Mouse (Mus musculus): Measurements from ENCODE around the gene Adamts17. TPM values are rescaled to one million over a fixed set of nuclear protein-coding genes. Genes with fewer than 3 reads are reported as not detected.

Gene Adamts17
- polyA plus RNA-seq, 1 experiment from 2014 or later: 4.6 TPM

GRCm38 (mm10) chr7:66967206-66967919 is 127.8 kb downstream of the Adamts17 start:
- H3K36me3 ChIP-seq: no peaks in the 10 kb centered on the region
- H3K4me3 ChIP-seq: no peak overlapping the region
- no peak for DNase-seq (ENCODE audit: low spot score)
- peak overlapping the region; percentile 49; the same call in 1 of the 2 replicates for H3K27ac ChIP-seq
- H3K27me3 ChIP-seq (ENCODE audit: insufficient read depth, poor library complexity, severe bottlenecking): no peaks in the 10 kb centered on the region
- no peaks in the 10 kb centered on the region for H3K9me3 ChIP-seq
- peaks cover 58% of the 10 kb centered on the region for H3K4me1 ChIP-seq
- WGBS: 60% methylated on average over 8 of the region's 8 CpGs

- Histone ChIP-seq H3K9me3 (no peaks in the 10 kb centered on the region), H3K36me3 (no peaks in the 10 kb centered on the region), H3K27me3 (ENCODE audit: insufficient read depth, poor library complexity, severe bottlenecking) (no peaks in the 10 kb centered on the region), H3K27ac (peak overlapping the region; percentile 49), H3K4me1 (peaks cover 58% of the 10 kb centered on the region), H3K4me3 (no peak overlapping the region)
- DNase-seq (ENCODE audit: low spot score): no peak
- 60% methylated on average over 6 of the region's 6 CpGs for WGBS
Observed at GRCm38 (mm10) chr7:66968661-66969060, 129.1 kb downstream of the Adamts17 start.

- no peaks in the 10 kb centered on the region for H3K36me3 ChIP-seq
- H3K4me1 ChIP-seq: peaks cover 58% of the 10 kb centered on the region
Observed at GRCm38 (mm10) chr7:66969199-66969598, 129.7 kb downstream of the Adamts17 start.

GRCm38 (mm10) chr7:66970235-66970634 is 130.7 kb downstream of the Adamts17 start:
- H3K27ac ChIP-seq: no peak overlapping the region
- DNase-seq (ENCODE audit: low spot score): no peak
- H3K27me3 ChIP-seq (ENCODE audit: insufficient read depth, poor library complexity, severe bottlenecking): no peaks in the 10 kb centered on the region
- no peaks in the 10 kb centered on the region for H3K9me3 ChIP-seq
- H3K4me1 ChIP-seq: peaks cover 58% of the 10 kb centered on the region
- H3K4me3 ChIP-seq: no peak overlapping the region
- WGBS: 54% methylated on average over 2 of the region's 2 CpGs
- H3K36me3 ChIP-seq: no peaks in the 10 kb centered on the region

More at GRCm38 (mm10) chr7:66969199-66969598, 129.7 kb downstream of the Adamts17 start:
- DNase-seq (ENCODE audit: low spot score): no peak
- Histone ChIP-seq H3K27me3 (ENCODE audit: insufficient read depth, poor library complexity, severe bottlenecking) (no peaks in the 10 kb centered on the region), H3K9me3 (no peaks in the 10 kb centered on the region), H3K27ac (peak overlapping the region; percentile 49; the same call in 1 of the 2 replicates), H3K4me3 (no peak overlapping the region)
- WGBS: 24% methylated on average over 2 of the region's 2 CpGs

- Histone ChIP-seq H3K4me3 (no peak overlapping the region), H3K27ac (peak overlapping the region; percentile 54; the same call in 1 of the 2 replicates), H3K27me3 (ENCODE audit: insufficient read depth, poor library complexity, severe bottlenecking) (no peaks in the 10 kb centered on the region), H3K4me1 (peaks cover 52% of the 10 kb centered on the region), H3K9me3 (no peaks in the 10 kb centered on the region), H3K36me3 (no peaks in the 10 kb centered on the region)
- no peak for DNase-seq (ENCODE audit: low spot score)
- WGBS: 54% methylated on average over 2 of the region's 2 CpGs
Observed at GRCm38 (mm10) chr7:66970974-66971373, 131.4 kb downstream of the Adamts17 start.

DNA sequence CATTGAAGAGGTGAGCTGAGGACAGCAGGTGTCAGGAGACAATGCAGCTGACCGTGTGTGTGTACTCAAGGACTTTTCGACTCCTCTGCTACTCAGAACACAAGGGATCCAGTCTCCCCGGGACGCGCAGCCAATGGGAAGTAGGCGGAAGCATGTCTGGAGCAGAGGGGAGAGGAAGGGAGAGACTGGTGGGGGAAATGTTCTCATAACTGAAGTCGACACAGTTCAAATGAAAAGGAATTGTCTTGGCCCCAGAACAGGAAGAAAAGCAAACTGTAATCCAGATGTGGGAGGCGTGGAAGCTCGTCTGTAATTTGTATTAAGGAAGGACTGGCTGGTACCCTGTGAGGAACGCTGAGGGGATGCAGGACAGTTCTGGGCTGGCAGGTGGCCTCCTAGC is 135.3 kb downstream of the Adamts17 start:
- Histone ChIP-seq H3K4me3 (no peak overlapping the region), H3K27ac (no peak overlapping the region), H3K27me3 (ENCODE audit: insufficient read depth, poor library complexity, severe bottlenecking) (0 out of 2 replicates have a peak, but pooled peaks cover 4% of the 10 kb centered on the region), H3K36me3 (no peaks in the 10 kb centered on the region), H3K9me3 (no peaks in the 10 kb centered on the region), H3K4me1 (peaks cover 20% of the 10 kb centered on the region)
- no peak for DNase-seq (ENCODE audit: low spot score)
- WGBS: 60% methylated on average over 10 of the region's 10 CpGs

DNA sequence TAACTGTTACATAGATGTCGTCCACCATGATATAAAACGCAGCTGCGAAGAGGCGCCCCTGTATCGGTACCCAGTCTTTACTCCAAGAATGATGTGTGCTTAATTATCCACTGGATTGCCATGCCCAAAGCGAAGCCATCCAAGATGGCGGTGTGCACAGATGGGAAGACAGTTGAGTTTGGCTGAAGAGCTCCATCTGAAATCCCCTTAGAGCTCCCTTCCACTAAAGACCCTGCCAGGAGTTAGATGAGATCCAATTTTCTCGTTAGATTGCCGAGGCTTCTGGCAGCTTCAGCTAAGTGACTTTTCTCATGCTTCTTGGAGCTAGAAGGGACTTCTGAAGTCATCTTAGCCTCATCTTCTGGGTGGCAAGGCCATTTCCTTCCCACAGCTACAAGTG is 136.8 kb downstream of the Adamts17 start:
- DNase-seq (ENCODE audit: low spot score): no peak
- Histone ChIP-seq H3K4me3 (no peak overlapping the region), H3K27me3 (ENCODE audit: insufficient read depth, poor library complexity, severe bottlenecking) (0 out of 2 replicates have a peak, but pooled peaks cover 4% of the 10 kb centered on the region), H3K4me1 (peaks cover 11% of the 10 kb centered on the region), H3K27ac (no peak overlapping the region), H3K36me3 (no peaks in the 10 kb centered on the region), H3K9me3 (no peaks in the 10 kb centered on the region)
- WGBS: 92% methylated on average over 9 of the region's 9 CpGs

DNA sequence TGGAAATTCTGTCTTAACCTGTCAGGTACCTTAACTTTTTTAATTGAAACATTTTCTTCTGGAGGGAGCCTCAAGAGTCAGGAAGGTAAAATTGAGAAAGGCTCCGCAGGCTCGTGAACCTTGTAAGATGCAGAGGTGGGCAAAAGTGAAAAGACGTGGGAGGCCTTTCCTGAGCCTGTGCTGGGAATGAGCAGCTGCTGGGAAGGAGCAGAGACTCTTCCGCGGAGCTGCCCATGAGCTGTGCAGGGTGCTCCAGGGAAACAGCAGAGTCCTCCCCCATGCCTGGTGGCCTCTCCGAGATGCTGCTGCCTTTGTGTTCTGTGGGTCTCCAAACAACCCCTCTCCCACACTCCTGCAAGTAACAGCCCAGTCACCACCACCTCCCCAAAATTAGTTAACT is 142.1 kb downstream of the Adamts17 start:
- Histone ChIP-seq H3K27me3 (ENCODE audit: insufficient read depth, poor library complexity, severe bottlenecking) (0 out of 2 replicates have a peak, but pooled peaks cover 4% of the 10 kb centered on the region), H3K9me3 (no peaks in the 10 kb centered on the region), H3K27ac (no peak overlapping the region), H3K4me1 (no peaks in the 10 kb centered on the region; the same call in 1 of the 2 replicates), H3K36me3 (0 out of 2 replicates have a peak, but pooled peaks cover 2% of the 10 kb centered on the region), H3K4me3 (no peak overlapping the region)
- WGBS: 83% methylated on average over 6 of the region's 6 CpGs
- DNase-seq (ENCODE audit: low spot score): no peak

- WGBS: 80% methylated on average over 5 of the region's 5 CpGs
- no peak overlapping the region for H3K27ac ChIP-seq
- H3K27me3 ChIP-seq (ENCODE audit: insufficient read depth, poor library complexity, severe bottlenecking): 0 out of 2 replicates have a peak, but pooled peaks cover 4% of the 10 kb centered on the region
- H3K4me3 ChIP-seq: no peak overlapping the region
- DNase-seq (ENCODE audit: low spot score): no peak
- H3K36me3 ChIP-seq: 0 out of 2 replicates have a peak, but pooled peaks cover 2% of the 10 kb centered on the region
- no peaks in the 10 kb centered on the region for H3K9me3 ChIP-seq
- H3K4me1 ChIP-seq: no peaks in the 10 kb centered on the region; the same call in 1 of the 2 replicates
Observed at GRCm38 (mm10) chr7:66982084-66982483, 142.5 kb downstream of the Adamts17 start.

DNA sequence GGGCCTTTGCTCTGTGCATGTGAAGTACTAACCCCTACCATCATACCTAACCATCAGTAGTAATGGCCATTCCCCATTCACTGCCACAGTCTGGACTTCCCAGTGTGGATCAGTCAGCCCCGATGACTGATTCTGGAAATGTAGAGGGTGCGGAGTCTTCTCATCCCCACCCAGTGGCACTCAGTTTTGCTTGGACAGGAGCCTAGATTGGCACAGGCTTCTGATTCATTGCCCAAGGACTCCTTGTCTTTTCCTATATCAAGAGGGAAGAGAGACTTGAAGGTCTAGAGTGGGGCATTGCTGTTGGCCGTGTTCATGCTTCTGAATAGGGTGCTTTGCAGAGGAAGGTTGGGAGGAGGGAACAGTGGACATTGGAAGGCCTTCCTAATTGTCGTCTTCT is 148.1 kb downstream of the Adamts17 start:
- WGBS: 90% methylated on average over 4 of the region's 4 CpGs
- no peaks in the 10 kb centered on the region for H3K9me3 ChIP-seq
- no peaks in the 10 kb centered on the region; the same call in 1 of the 2 replicates for H3K4me1 ChIP-seq
- H3K36me3 ChIP-seq: 0 out of 2 replicates have a peak, but pooled peaks cover 2% of the 10 kb centered on the region
- no peak overlapping the region for H3K27ac ChIP-seq
- H3K4me3 ChIP-seq: no peak overlapping the region
- no peaks in the 10 kb centered on the region for H3K27me3 ChIP-seq (ENCODE audit: insufficient read depth, poor library complexity, severe bottlenecking)
- DNase-seq (ENCODE audit: low spot score): no peak

DNA sequence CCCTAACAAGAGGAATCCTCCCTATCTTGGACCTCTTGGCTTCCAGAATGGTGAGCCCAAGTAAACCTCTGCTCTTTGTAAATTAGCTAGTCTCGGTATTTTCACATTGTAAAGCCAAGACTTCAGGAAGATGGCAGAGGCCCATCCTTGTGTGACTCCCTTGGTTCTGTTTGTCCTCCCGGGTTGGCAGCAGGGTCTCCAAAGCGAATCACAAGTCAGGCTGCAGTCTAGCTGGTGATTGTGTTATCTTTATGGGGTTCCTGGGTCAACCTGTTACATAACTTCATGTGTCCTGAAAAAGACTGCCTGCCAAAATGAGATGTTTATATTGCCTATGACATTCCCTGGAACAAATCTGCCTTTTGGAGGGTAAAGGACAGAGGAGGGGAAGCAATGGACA is 148.9 kb downstream of the Adamts17 start:
- no peaks in the 10 kb centered on the region; the same call in 1 of the 2 replicates for H3K4me1 ChIP-seq
- H3K9me3 ChIP-seq: no peaks in the 10 kb centered on the region
- no peaks in the 10 kb centered on the region for H3K27me3 ChIP-seq (ENCODE audit: insufficient read depth, poor library complexity, severe bottlenecking)
- WGBS: 84% methylated on average over 3 of the region's 3 CpGs
- H3K36me3 ChIP-seq: 0 out of 2 replicates have a peak, but pooled peaks cover 2% of the 10 kb centered on the region
- DNase-seq (ENCODE audit: low spot score): no peak
- H3K4me3 ChIP-seq: no peak overlapping the region
- H3K27ac ChIP-seq: no peak overlapping the region

GRCm38 (mm10) chr7:66989357-66990045 is 150.0 kb downstream of the Adamts17 start:
- no peak overlapping the region for H3K4me3 ChIP-seq
- H3K4me1 ChIP-seq: no peaks in the 10 kb centered on the region; the same call in 1 of the 2 replicates
- no peak for DNase-seq (ENCODE audit: low spot score)
- WGBS: 85% methylated on average over 3 of the region's 3 CpGs
- no peak overlapping the region for H3K27ac ChIP-seq
- no peaks in the 10 kb centered on the region for H3K9me3 ChIP-seq
- no peaks in the 10 kb centered on the region for H3K27me3 ChIP-seq (ENCODE audit: insufficient read depth, poor library complexity, severe bottlenecking)
- H3K36me3 ChIP-seq: no peaks in the 10 kb centered on the region

- no peak overlapping the region for H3K4me3 ChIP-seq
- peak; percentile 66 for DNase-seq (ENCODE audit: low spot score)
- H3K27ac ChIP-seq: no peak overlapping the region
- 74% methylated on average over 6 of the region's 6 CpGs for WGBS
- H3K27me3 ChIP-seq (ENCODE audit: insufficient read depth, poor library complexity, severe bottlenecking): no peaks in the 10 kb centered on the region
- no peaks in the 10 kb centered on the region for H3K36me3 ChIP-seq
- no peaks in the 10 kb centered on the region for H3K9me3 ChIP-seq
- H3K4me1 ChIP-seq: no peaks in the 10 kb centered on the region
Observed at GRCm38 (mm10) chr7:66998821-66999220, 159.3 kb downstream of the Adamts17 start.
